Mouse (Mus musculus): ENCODE measurements around the gene Nxf7.
A peak's percentile ranks its signal among the peaks of the same experiment; 100 is the strongest.
"Not testable (repeated sequence)": the region's sequence is repeated elsewhere in the genome, so short reads cannot be mapped to it uniquely, and the experiment has no call there.

Nxf7 gene

DNA sequence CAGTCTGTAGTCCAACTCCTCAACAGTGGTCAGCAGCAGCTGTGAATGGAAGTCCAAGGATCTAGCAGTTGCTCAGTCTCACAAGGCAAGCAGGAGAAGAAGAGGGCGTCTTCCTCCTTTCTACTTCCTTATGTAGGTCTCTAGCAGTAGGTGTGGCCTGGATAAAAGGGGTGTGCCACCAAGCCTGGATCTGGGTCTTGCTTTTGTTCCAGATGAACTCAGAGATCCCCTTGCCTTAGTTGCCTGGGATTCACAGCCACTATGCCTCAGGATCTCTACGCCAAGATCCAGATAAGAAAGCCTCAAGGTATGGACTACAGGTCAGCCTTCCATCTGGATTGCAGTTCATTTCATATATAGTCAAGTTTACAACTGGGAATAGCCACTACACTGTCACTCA is at the start of gene Nxf7:
Nxf7 (minus strand) TSS at position 101 of the 400 bp plus-strand sequence.
- DNase-seq (ENCODE audit: low read depth, low spot score): no peak

DNA sequence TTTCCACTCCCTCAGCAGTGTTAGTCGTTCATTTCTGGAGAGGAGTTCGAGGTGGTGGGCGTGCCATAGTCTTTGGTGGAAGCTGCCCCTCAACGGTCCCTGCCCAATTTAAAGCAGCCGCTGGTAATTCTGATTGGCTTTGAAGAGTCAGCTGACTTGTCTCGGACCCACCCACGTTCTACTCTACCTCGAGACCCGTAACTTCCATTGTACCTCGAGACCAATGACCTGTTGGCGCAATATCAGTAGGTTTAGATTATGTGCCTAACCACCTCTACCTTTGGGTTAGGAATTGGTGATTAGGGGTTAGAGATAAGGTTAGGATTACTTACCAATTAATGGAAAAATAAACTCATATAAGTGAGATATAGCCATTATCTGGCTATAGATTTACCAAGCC is 29.0 kb upstream of the Nxf7 start, which contains the start of gene Prame:
Prame (minus strand) TSS at position 101 of the 400 bp plus-strand sequence.
- no peak for DNase-seq (ENCODE audit: low read depth, low spot score)

DNA sequence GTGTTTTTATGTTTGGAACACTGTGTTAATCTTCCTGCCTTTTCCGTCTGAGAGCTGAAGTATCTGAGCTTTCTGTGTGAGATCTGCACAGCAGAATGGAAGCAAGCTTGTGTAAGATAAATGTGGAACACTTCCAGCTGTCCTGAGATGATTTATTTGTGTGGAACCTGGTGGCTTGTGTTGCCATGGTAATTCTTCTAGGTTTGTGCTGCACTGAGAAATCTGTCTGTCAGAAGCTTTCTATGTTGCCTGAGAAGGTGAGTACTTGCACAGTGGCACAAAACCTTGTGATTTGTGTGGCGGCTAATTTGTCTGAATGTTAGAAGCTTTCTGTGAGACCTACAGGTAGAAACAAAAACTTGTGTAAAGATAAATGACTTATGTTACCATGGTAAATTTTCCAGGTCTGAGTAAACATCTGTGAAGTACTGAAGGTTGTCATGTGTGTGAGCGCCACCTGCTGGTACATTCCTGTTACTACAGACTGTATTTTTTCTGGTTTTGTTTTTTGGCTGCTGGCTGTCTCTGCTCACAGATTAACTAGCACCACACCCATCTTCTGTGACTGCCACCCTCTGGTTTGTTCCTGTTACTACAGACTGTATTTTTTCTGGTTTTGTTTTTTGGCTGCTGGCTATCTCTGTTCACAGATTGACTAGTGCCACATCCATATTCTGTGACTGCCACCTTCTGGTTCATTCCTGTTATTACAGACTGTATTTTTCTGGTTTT is 2.9 kb upstream of the Nxf7 start:
- peak; percentile 66 for DNase-seq (ENCODE audit: low read depth, low spot score)

DNA sequence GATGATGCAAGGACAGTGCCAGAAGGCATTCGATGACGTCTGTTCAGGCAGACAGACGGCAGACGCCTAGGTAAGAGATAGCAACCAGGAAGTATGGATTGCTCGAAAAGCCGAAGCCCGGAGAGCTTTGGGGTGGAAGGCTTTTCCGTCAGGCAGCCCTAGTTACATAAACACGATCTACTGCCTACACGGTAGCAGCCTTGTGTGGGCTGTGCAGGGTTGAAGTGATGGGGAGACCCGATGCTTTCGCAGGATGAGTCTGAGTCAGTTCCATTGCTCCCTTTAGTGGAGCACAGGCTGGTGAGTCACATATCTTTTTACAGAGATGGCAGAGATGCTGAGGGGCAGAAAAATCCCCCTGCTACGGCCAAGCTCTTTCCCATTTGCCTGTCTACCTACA is 481 bp downstream of the Nxf7 start:
- DNase-seq (ENCODE audit: low read depth, low spot score): no peak

DNA sequence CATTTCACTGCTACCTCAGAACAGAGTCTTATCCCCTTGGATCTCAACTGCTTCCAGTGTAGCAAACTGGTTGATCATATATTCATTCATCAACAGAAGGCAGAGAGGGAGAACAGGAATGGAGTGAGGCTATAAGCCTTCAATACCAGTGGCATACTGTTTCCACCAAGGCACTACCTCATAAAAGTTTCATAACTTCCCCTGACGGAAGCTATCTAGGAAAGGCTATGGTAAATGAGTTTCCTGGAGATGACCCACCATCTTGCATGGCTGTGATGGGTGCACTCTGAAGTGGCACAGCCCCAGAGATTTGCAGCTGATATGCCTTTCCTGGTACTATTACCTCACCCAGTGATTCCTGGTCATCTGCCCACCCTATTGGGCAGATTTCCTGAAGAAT is 22.2 kb downstream of the Nxf7 start:
- DNase-seq (ENCODE audit: low read depth, low spot score): no peak

DNA sequence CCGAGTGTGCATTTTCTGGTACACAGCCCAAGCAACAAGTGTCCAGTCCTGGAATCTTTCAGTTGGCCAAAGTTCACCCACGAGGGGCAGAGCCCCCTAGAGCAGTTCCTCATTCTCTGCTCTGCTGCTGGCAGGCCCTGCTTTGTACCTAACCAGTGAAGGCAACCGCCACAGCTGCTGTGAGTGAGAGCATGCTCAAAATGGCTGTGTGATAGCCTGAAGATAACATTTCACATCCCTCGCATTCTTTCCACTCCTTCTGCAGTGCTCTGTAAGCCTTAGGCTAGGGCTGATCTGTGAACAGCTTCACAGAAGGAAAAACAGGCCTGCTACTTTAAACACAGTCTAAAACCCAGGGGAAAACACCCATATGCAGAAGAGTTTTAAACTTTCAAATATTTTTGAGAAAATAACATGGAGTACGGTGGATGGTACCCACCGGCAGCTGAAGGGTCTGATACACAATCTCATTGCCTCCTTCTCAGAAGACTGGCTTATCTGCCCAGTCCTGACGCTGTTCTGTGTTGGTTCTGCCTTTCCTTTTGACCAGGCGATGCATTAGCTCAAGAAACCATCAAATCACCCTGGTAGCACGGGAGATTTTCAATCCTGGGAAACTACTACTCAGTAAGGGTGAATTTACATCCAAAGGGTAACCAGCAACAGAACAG is 23.5 kb downstream of the Nxf7 start:
- not testable (repeated sequence) for DNase-seq (ENCODE audit: low read depth, low spot score)

DNA sequence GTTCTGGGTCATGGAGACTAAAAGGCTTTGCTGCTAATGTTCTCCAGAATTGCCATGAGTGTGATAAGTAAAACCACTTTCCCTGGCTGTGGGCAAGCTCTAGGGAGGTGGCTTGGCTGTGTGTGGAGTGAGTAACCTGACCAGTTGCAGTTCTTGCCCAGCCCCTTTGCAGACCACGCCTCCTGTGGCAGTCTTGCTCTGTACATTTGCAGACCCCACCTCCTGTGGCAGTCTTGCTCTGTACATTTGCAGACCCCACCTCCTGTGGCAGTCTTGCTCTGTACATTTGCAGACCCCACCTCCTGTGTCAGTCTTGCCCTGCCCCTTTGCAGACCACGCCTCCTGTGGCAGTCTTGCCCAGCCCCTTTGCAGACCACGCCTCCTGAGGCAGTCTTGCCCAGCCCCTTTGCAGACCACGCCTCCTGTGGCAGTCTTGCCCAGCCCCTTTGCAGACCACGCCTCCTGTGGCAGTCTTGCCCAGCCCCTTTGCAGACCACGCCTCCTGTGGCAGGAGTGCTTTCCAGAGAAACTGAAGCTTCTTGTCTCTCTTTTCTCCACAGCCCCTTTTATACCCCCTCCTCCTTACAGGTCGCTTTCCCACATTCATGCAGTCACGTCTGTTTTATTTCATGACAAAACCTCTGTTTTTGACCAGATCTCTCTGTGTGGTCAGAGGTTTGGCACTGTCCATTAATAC is 24.2 kb downstream of the Nxf7 start:
- DNase-seq (ENCODE audit: low read depth, low spot score): peak; percentile 79

DNA sequence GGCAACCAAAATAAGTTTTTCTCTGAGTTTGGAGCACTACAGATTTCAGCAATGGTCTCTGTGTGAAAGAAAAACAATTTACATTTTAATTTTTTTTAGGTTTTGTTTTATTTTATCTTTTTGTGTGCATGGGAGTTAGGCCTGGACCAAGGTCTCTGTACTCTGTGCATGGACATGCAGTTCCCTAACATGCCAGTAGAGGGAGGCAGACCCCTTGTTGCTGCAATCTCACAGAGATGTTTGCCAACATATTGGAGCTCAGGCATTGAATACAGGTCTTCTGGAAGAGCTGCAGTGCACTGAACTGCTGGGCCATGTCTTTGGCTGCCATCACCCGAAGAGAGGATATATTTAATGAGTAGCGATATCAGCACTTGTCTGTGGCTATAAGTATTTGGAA is 29.1 kb downstream of the Nxf7 start:
- peak; percentile 38 for DNase-seq (ENCODE audit: low read depth, low spot score)

DNA sequence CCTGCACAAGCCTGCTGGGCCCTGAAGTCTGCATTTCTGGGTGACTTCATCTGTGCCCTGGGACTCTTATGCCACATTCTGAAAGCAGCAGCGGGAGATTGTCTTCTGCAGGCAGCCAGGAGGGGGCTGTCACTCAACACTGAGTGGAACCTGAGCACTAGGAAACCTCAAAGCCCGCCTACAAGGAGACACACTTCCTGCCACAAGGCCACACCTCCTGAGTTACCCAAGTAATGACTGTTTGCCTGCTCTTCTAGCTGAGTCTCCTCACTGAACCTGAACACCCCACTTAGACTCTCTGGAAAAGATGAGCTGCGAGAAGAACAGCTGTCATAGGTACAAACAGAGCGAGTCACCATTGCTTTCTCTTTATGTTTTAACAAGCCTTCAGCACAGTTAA is 33.6 kb downstream of the Nxf7 start:
- not testable (repeated sequence) for DNase-seq (ENCODE audit: low read depth, low spot score)

DNA sequence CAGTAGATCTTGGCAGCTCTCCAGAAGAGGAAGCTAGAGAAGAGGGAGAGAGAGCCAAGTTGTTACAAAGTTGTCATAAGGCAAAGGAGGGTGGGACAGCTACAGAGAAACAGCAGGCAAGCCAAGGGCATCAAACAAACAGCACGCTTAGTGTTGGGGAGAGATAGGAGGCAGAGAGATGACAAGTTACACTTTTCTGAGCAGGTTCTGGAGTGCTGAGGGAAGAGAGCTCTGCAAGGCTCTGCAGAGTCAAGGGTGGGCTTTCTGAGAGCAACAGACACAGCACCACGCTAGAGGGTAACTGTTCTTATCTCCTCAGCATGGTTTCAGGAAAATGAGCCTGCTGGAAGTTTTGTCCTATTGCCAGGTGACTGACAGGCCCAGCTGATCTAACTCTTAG is 35.7 kb downstream of the Nxf7 start:
- DNase-seq (ENCODE audit: low read depth, low spot score): no peak

DNA sequence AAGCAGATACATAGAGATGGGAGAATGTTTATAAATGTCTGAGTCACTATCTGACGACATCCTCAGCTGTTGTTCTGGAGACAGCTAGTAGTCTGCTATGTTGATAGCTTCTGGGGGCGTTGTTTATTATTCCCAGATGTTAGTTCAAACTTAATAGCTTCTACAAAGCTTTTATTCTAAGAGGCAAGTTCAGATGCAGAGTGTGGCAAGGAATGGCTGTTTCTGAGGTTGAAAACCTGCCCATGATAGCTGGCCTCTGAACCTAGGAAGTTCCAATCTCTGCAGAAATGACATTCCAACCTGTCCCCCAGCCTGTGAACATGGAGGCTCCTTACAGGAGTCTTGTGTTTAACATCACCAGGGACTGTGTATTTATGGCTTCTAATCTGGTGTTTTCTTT is 36.9 kb downstream of the Nxf7 start:
- not testable (repeated sequence) for DNase-seq (ENCODE audit: low read depth, low spot score)

DNA sequence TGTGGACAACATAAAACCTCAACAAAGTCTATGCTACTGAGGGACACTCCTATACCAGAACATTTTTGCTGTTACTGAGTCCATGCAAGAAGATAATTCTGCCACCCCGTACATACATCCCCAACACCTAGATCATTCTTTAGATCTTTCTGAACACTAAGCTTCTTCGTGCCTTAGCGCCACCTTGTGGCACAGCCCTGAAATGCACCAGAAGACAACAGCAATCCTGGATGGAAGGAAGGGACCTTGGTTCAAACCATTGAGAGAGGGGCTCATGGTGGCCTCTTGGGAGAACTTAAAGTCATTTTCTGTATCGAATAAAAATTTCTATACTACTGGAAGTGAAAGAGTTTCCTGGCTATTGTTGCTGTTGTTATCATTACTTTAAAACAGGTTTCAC is 37.6 kb downstream of the Nxf7 start:
- DNase-seq (ENCODE audit: low read depth, low spot score): peak; percentile 3

DNA sequence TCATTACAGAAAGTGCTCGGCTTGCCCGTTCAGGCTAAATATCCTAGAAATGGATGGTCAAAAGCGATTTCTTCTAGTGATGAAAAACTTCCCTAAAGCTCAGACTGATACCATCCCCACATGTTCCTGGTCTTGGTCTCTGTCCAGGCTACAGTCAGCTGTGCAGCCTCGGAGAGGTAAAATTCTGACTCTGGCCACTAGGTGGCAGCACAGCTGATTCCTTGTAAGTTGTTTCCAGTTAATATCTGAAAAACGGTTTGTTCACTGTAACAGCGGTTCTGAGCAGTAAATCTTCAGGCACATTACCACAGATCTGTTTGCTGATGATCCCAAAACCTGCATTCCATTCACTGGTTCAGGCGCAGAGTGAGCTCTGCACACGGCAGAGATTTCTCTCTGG is 38.9 kb downstream of the Nxf7 start:
- peak; percentile 5 for DNase-seq (ENCODE audit: low read depth, low spot score)
